Mouse (Mus musculus) mammary gland, adult 2 months (tissue): ENCODE results near the gene Olfr1475. TPM values are rescaled to one million over a fixed set of nuclear protein-coding genes. Genes with fewer than 3 reads are reported as not detected.

Experiments used
- polyA plus RNA-seq: library from polyadenylated mRNA; depleted of rRNA; stranded (reverse); fragments of >200 nt; gene quantifications from 2 replicates; pipeline ENCODE4 v1.2.3, GENCODE M21; 2012; ENCODE audit warnings: low replicate concordance; rRNA removed

Gene Olfr1475
- polyA plus RNA-seq = not detected in 2 replicates

GRCm38 (mm10) chr19:13480096-13480495 is at the start of gene Olfr1475:
Olfr1475 (minus strand) TSS chr19:13480196.

GRCm38 (mm10) chr19:13527613-13528012 is 47.6 kb upstream of the Olfr1475 start, which contains the start of gene Olfr1480:
Olfr1480 (plus strand) TSS chr19:13527913.

GRCm38 (mm10) chr19:13500246-13500645 is 20.2 kb upstream of the Olfr1475 start, which contains the start of gene Olfr1477:
Olfr1477 (plus strand) TSS chr19:13500546.

GRCm38 (mm10) chr19:13469265-13469664 is 10.7 kb downstream of the Olfr1475 start, which contains the start of gene Olfr1474:
Olfr1474 (plus strand) TSS chr19:13469565.

GRCm38 (mm10) chr19:13455986-13456385 is 24.0 kb downstream of the Olfr1475 start, which contains the start of gene Olfr1472:
Olfr1472 (minus strand) TSS chr19:13456086.

GRCm38 (mm10) chr19:13443109-13443508 is 36.9 kb downstream of the Olfr1475 start, which contains the start of gene Olfr1471:
Olfr1471 (plus strand) TSS chr19:13443409.

Other genes with a start within 250 kb of the Olfr1475 start
- not detected in 2 replicates for gene Olfr1463, start 248.9 kb downstream of the Olfr1475 start, polyA plus RNA-seq
- gene Olfr1465, start 164.7 kb downstream of the Olfr1475 start, polyA plus RNA-seq = not detected in 2 replicates
- not detected in 2 replicates for gene Olfr1466, start 141.3 kb downstream of the Olfr1475 start, polyA plus RNA-seq
- gene Olfr1467, start 118.0 kb downstream of the Olfr1475 start, polyA plus RNA-seq = not detected in 2 replicates
- gene Olfr1469, start 72.3 kb downstream of the Olfr1475 start, polyA plus RNA-seq = not detected in 2 replicates
- gene Olfr1471, start 36.8 kb downstream of the Olfr1475 start, polyA plus RNA-seq = not detected in 2 replicates
- gene Olfr1472, start 24.1 kb downstream of the Olfr1475 start, polyA plus RNA-seq = not detected in 2 replicates
- gene Olfr1474, start 10.6 kb downstream of the Olfr1475 start, polyA plus RNA-seq = not detected in 2 replicates
- gene Olfr1477, start 20.4 kb upstream of the Olfr1475 start, polyA plus RNA-seq = not detected in 2 replicates
- not detected in 2 replicates for gene Olfr1480, start 47.7 kb upstream of the Olfr1475 start, polyA plus RNA-seq
- gene Olfr1484, start 103.3 kb upstream of the Olfr1475 start, polyA plus RNA-seq = not detected in 2 replicates
- not detected in 2 replicates for gene Olfr1487, start 137.2 kb upstream of the Olfr1475 start, polyA plus RNA-seq
- not detected in 2 replicates for gene Olfr1489, start 151.4 kb upstream of the Olfr1475 start, polyA plus RNA-seq
- not detected in 2 replicates for gene Olfr1490, start 170.9 kb upstream of the Olfr1475 start, polyA plus RNA-seq
- not detected in 2 replicates for gene Olfr1491, start 217.1 kb upstream of the Olfr1475 start, polyA plus RNA-seq
- gene Olfr1493-ps1, start 243.1 kb upstream of the Olfr1475 start, polyA plus RNA-seq = not detected in 2 replicates